Mouse (Mus musculus) bone marrow macrophage, adult 2 months (primary cell): ENCODE measurements around the gene Ralgapa1.

Experiments used
- CTCF ChIP-seq: IDR thresholded peaks from 2 replicates; pipeline ENCODE4 v1.5.1; 2012; ENCODE audit warnings: low read depth, mild to moderate bottlenecking, low read length, moderate library complexity
- POLR2A ChIP-seq: IDR thresholded peaks from 2 replicates; pipeline ENCODE4 v1.6.1; 2012; ENCODE audit warnings: mild to moderate bottlenecking, low read depth, low read length, borderline replicate concordance

- no peak for TF ChIP-seq CTCF
- TF ChIP-seq POLR2A: no peak
These were observed 254.1 kb downstream of the Ralgapa1 start for GRCm38 (mm10) chr12:55566837-55567236.
